Mouse (Mus musculus): Measurements from ENCODE around the gene Znrf2. TPM values are rescaled to one million over a fixed set of nuclear protein-coding genes. Genes with fewer than 3 reads are reported as not detected.
A peak's percentile ranks its signal among the peaks of the same experiment; 100 is the strongest.

Znrf2 gene
- polyA plus RNA-seq, 1 experiment from 2014 or later = 5.8 TPM

GRCm38 (mm10) chr6:54830048-54830772, 13.5 kb downstream of the Znrf2 start:
- 82% methylated on average over 7 of the region's 7 CpGs for WGBS
- no peak overlapping the region for H3K4me3 ChIP-seq (replicated peaks)
- no peak overlapping the region for H3K9ac ChIP-seq
- no peaks in the 10 kb centered on the region for H3K36me3 ChIP-seq
- ATAC-seq = no peak
- H3K27ac ChIP-seq = no peak overlapping the region
- H3K9me3 ChIP-seq = no peaks in the 10 kb centered on the region
- H3K27me3 ChIP-seq (replicated peaks) = no peaks in the 10 kb centered on the region
- H3K4me2 ChIP-seq (replicated peaks) = no peak overlapping the region
- 0 out of 2 replicates have a peak, but pooled peaks cover 5% of the 10 kb centered on the region for H3K4me1 ChIP-seq (replicated peaks)

DNA sequence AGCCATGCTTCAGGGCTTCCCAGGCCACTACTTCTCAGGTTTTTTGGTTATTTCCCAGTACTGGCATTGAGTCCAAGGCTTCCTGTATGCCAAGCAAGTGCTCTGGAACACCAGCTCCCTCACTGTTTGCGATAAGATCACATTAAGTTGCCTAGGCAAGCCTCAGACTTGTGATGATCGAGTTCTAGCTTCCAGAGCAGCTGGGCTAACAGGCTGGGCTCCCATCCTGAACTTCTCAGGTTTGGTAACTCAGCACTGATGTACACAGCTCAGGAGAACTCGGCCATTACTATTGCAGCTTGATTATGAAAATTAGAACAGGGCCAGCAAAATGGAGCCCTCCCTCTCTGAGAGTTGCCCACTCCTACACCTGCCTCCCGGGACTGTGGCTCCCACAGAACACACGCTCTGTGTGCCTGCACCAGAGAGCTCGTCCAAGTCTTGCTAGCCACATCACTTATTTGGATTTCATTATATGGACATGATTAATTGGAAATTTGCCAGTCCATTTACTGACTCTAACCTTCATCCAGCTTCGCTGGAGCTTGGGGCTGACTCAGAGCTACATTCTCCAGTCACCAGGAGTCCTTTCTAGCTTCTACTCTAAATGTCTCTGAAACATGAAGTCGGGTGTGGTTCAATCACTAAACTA, 14.5 kb downstream of the Znrf2 start:
- H3K4me3 ChIP-seq (replicated peaks) = no peak overlapping the region
- WGBS = 66% methylated on average over 8 of the region's 8 CpGs
- H3K4me2 ChIP-seq (replicated peaks) = no peak overlapping the region
- no peak overlapping the region for H3K9ac ChIP-seq
- H3K27ac ChIP-seq = no peak overlapping the region
- peak; percentile 45 for ATAC-seq
- H3K36me3 ChIP-seq = no peaks in the 10 kb centered on the region
- no peaks in the 10 kb centered on the region for H3K9me3 ChIP-seq
- H3K4me1 ChIP-seq (replicated peaks) = 0 out of 2 replicates have a peak, but pooled peaks cover 5% of the 10 kb centered on the region
- H3K27me3 ChIP-seq (replicated peaks) = no peaks in the 10 kb centered on the region

DNA sequence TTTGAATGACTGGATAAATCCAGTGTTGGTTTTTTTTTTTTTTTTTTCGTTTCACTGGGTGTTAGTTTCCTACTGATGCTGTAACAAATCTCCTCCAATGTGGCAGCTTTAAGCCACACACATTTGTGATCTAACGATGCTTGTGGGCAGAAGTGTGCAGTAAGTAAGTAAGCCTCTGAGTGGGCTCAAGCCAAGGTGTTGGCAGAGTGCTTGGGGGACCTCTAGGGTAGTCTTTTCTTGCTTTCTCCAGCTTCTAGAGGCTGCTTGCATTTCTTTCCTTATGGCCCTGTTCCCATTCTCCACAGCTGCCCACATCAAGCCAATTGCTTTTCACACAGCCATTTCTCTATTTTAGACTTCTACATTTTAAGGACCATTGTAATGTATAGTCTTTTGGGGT, 16.7 kb downstream of the Znrf2 start:
- Histone ChIP-seq H3K27ac (no peak overlapping the region), H3K4me2 (replicated peaks) (no peak overlapping the region), H3K36me3 (no peaks in the 10 kb centered on the region), H3K9me3 (0 out of 2 replicates have a peak, but pooled peaks cover 1% of the 10 kb centered on the region), H3K9ac (no peak overlapping the region), H3K4me1 (replicated peaks) (0 out of 2 replicates have a peak, but pooled peaks cover 5% of the 10 kb centered on the region), H3K4me3 (replicated peaks) (no peak overlapping the region), H3K27me3 (replicated peaks) (no peaks in the 10 kb centered on the region)
- WGBS = 54% methylated on average over 2 of the region's 2 CpGs
- ATAC-seq = no peak

- no peak for ATAC-seq
- no peak overlapping the region for H3K27ac ChIP-seq
- H3K9ac ChIP-seq = no peak overlapping the region
- 0 out of 2 replicates have a peak, but pooled peaks cover 4% of the 10 kb centered on the region for H3K9me3 ChIP-seq
- H3K27me3 ChIP-seq (replicated peaks) = no peaks in the 10 kb centered on the region
- H3K4me1 ChIP-seq (replicated peaks) = no peaks in the 10 kb centered on the region
- no peak overlapping the region for H3K4me2 ChIP-seq (replicated peaks)
- no peak overlapping the region for H3K4me3 ChIP-seq (replicated peaks)
- H3K36me3 ChIP-seq = no peaks in the 10 kb centered on the region
These were observed 19.9 kb downstream of the Znrf2 start for GRCm38 (mm10) chr6:54836666-54837065.

GRCm38 (mm10) chr6:54841399-54841798, 24.7 kb downstream of the Znrf2 start:
- Histone ChIP-seq H3K27me3 (replicated peaks) (no peaks in the 10 kb centered on the region), H3K4me1 (replicated peaks) (no peaks in the 10 kb centered on the region), H3K4me3 (replicated peaks) (no peak overlapping the region), H3K4me2 (replicated peaks) (no peak overlapping the region), H3K9ac (no peak overlapping the region), H3K36me3 (no peaks in the 10 kb centered on the region), H3K9me3 (0 out of 2 replicates have a peak, but pooled peaks cover 4% of the 10 kb centered on the region), H3K27ac (no peak overlapping the region)
- no peak for ATAC-seq

DNA sequence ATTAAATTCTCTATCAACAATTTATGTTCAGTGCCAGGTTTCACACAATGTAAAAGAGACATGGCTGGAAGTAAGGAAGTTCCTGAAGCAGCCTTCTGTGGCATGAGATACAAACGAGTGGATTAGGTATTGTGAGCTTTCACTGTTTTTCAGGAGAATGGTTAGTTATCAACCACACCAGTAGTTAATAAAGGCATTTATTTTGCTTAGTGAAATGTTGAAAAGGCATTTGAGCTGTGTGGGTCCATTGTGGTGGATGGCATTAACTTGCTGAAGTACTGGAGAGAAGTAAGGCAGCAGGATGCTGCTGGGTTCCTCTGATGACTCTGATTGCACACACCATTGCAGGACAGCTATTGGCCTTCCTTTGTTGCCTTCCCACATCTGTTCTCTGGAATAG, 25.3 kb downstream of the Znrf2 start:
- Histone ChIP-seq H3K4me2 (replicated peaks) (no peak overlapping the region), H3K9ac (no peak overlapping the region), H3K4me3 (replicated peaks) (no peak overlapping the region), H3K36me3 (no peaks in the 10 kb centered on the region), H3K4me1 (replicated peaks) (no peaks in the 10 kb centered on the region), H3K27ac (no peak overlapping the region), H3K27me3 (replicated peaks) (no peaks in the 10 kb centered on the region), H3K9me3 (0 out of 2 replicates have a peak, but pooled peaks cover 4% of the 10 kb centered on the region)
- 50% methylated on average over 1 of the region's 1 CpGs for WGBS
- no peak for ATAC-seq

- Histone ChIP-seq H3K36me3 (no peaks in the 10 kb centered on the region), H3K27ac (no peak overlapping the region), H3K9me3 (no peaks in the 10 kb centered on the region), H3K4me1 (replicated peaks) (peaks cover 13% of the 10 kb centered on the region; the same call in 1 of the 2 replicates), H3K4me2 (replicated peaks) (no peak overlapping the region), H3K27me3 (replicated peaks) (no peaks in the 10 kb centered on the region), H3K9ac (no peak overlapping the region), H3K4me3 (replicated peaks) (no peak overlapping the region)
- ATAC-seq = no peak
- WGBS = 71% methylated on average over 3 of the region's 3 CpGs
These were observed 31.8 kb downstream of the Znrf2 start for GRCm38 (mm10) chr6:54848546-54848945.

GRCm38 (mm10) chr6:54849179-54850156, 32.8 kb downstream of the Znrf2 start:
- Histone ChIP-seq H3K4me2 (replicated peaks) (no peak overlapping the region), H3K9me3 (no peaks in the 10 kb centered on the region), H3K9ac (no peak overlapping the region), H3K4me1 (replicated peaks) (peaks cover 13% of the 10 kb centered on the region; the same call in 1 of the 2 replicates), H3K27ac (no peak overlapping the region), H3K27me3 (replicated peaks) (no peaks in the 10 kb centered on the region), H3K4me3 (replicated peaks) (no peak overlapping the region), H3K36me3 (no peaks in the 10 kb centered on the region)
- 26% methylated on average over 4 of the region's 4 CpGs for WGBS
- ATAC-seq = no peak

DNA sequence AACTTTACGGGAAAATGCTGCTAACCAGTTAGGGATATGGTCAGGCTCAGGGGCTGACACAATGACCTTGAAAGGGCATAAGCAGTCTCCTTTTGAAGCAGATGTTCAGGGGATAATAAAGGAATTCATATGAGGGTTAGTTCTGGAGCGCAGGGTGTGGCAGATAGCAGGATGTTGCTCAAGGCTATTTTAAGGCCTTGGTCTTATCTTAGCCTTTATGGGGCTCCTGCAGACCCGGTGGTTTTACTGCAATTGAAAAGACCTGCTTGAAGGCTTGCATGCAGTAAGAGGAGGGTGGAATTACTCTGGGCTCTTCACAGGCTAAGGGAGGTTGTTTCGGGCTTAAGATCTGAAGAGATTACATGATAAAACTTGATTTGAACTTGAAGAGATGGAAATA, 35.1 kb downstream of the Znrf2 start:
- Histone ChIP-seq H3K9ac (no peak overlapping the region), H3K4me1 (replicated peaks) (peaks cover 21% of the 10 kb centered on the region), H3K27me3 (replicated peaks) (no peaks in the 10 kb centered on the region), H3K4me3 (replicated peaks) (no peak overlapping the region), H3K36me3 (no peaks in the 10 kb centered on the region), H3K27ac (no peak overlapping the region), H3K9me3 (no peaks in the 10 kb centered on the region), H3K4me2 (replicated peaks) (no peak overlapping the region)
- WGBS = 43% methylated on average over 4 of the region's 4 CpGs
- peak; percentile 79 for ATAC-seq

DNA sequence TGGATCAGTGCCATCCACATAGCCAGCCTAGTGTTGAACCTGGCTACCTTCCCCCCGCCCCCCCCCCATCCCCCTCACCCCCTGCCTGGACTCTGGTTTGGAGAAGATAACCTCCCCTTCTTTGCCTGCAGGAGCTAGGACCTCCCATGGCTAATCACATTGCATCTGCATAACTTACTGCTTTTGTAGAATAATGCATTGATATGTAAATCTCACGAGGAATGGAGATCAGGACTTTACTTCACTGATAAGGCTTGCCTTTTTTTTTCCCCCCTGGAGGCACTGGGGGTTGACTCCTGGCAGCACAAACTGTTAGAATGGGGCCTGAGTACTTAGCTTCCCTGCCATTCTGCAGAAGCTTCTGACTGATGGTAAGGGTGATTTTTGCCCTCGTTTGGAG, 36.0 kb downstream of the Znrf2 start:
- ATAC-seq = no peak
- WGBS = 38% methylated on average over 3 of the region's 3 CpGs
- no peak overlapping the region for H3K4me3 ChIP-seq (replicated peaks)

GRCm38 (mm10) chr6:54854859-54855258, 38.1 kb downstream of the Znrf2 start:
- no peak for ATAC-seq
- Histone ChIP-seq H3K36me3 (no peaks in the 10 kb centered on the region), H3K4me2 (replicated peaks) (no peak overlapping the region), H3K4me1 (replicated peaks) (peaks cover 16% of the 10 kb centered on the region; the same call in 1 of the 2 replicates), H3K4me3 (replicated peaks) (no peak overlapping the region), H3K9ac (no peak overlapping the region), H3K27me3 (replicated peaks) (no peaks in the 10 kb centered on the region), H3K9me3 (no peaks in the 10 kb centered on the region), H3K27ac (0 out of 2 replicates have a peak overlapping the region, but pooled peaks have one; percentile 17)
- 48% methylated on average over 4 of the region's 4 CpGs for WGBS

More for the DNA sequence above, 36.0 kb downstream of the Znrf2 start:
- Histone ChIP-seq H3K36me3 (no peaks in the 10 kb centered on the region), H3K9me3 (no peaks in the 10 kb centered on the region), H3K4me2 (replicated peaks) (no peak overlapping the region), H3K4me1 (replicated peaks) (peaks cover 21% of the 10 kb centered on the region), H3K9ac (no peak overlapping the region), H3K27me3 (replicated peaks) (no peaks in the 10 kb centered on the region), H3K27ac (no peak overlapping the region)
